Mouse (Mus musculus) layer of hippocampus, postnatal 10 days (tissue): ENCODE results near the gene Grtp1. TPM values are rescaled to one million over a fixed set of nuclear protein-coding genes. Genes with fewer than 3 reads are reported as not detected.

Experiments used
- microRNA-seq, 2 experiments: library from miRNA; unstranded; fragments of <30 nt; microRNA quantifications; one replicate each; pipeline ENCODE4 v1.2.0; 2021
- total RNA-seq, 2 experiments: library from RNA; stranded (reverse); gene quantifications; 2 replicates each; pipeline ENCODE4 v1.2.3; 2021

Gene Grtp1
- total RNA-seq, 2 experiments from 2014 or later, result 10.3 to 10.8 TPM

Small RNAs within 50 kb of the gene (microRNA-seq; reads per million reads assigned to microRNA genes)
- gene Mir1968 (49.2 to 52.3 reads per million in 2 experiments), gene Mir7065 (0 to 0.89 reads per million in 2 experiments)

Other genes with a start within 250 kb of the Grtp1 start
- gene F7, start 174.6 kb downstream of the Grtp1 start, total RNA-seq, result under 1 TPM in 1 of 2 experiments, not detected in 1; 0.32 TPM
- gene F10, start 163.3 kb downstream of the Grtp1 start, total RNA-seq, result not detected
- not detected for gene Proz, start 139.7 kb downstream of the Grtp1 start, total RNA-seq
- gene Pcid2, start 95.2 kb downstream of the Grtp1 start, total RNA-seq, result 10 to 100 TPM; 25.0 to 27.0 TPM
- 10 to 100 TPM; 65.5 to 69.5 TPM for gene Cul4a, start 95.0 kb downstream of the Grtp1 start, total RNA-seq
- gene Lamp1, start 41.5 kb downstream of the Grtp1 start, total RNA-seq, result 100 to 1,000 TPM; 283 to 309 TPM
- gene Adprhl1, start 53.5 kb upstream of the Grtp1 start, total RNA-seq, result 1 to 10 TPM; 2.2 to 3.1 TPM
- gene Dcun1d2, start 87.5 kb upstream of the Grtp1 start, total RNA-seq, result 10 to 100 TPM; 27.6 to 29.7 TPM
- gene Tmco3, start 87.6 kb upstream of the Grtp1 start, total RNA-seq, result 10 to 100 TPM; 43.8 to 45.6 TPM
- 10 to 100 TPM; 70.9 to 75.2 TPM for gene Tfdp1, start 138.1 kb upstream of the Grtp1 start, total RNA-seq
- gene Atp4b, start 196.2 kb upstream of the Grtp1 start, total RNA-seq, result not detected
- gene Grk1, start 204.5 kb upstream of the Grtp1 start, total RNA-seq, result under 1 TPM in 1 of 2 experiments, not detected in 1; 0.07 TPM
- gene Tmem255b, start 234.6 kb upstream of the Grtp1 start, total RNA-seq, result 10 to 100 TPM in 1 of 2 experiments, 1 to 10 TPM in 1; 9.3 to 11.1 TPM